Mouse (Mus musculus) activated CD4-positive, CD25-positive, alpha-beta regulatory T cell, adult 4 months (primary cell): ENCODE data around the gene Shc2. TPM values are rescaled to one million over a fixed set of nuclear protein-coding genes. Genes with fewer than 3 reads are reported as not detected.

Source experiments
- ATAC-seq: one replicate; pipeline ENCODE4 v1.8.0; 2017
- polyA plus RNA-seq, 2 experiments: library from polyadenylated mRNA; unstranded; fragments of 100-300 nt; shearing (Covaris generic); gene quantifications; one replicate each; pipeline ENCODE4 v1.2.1; 2017

Gene Shc2
- not detected for polyA plus RNA-seq

- ATAC-seq, result no peak
These were observed at the start of gene Shc2 for GRCm38 (mm10) chr10:79637128-79638110. Shc2 (minus strand) TSS chr10:79637918.

- no peak for ATAC-seq
These were observed 49.8 kb upstream of the Shc2 start for GRCm38 (mm10) chr10:79687513-79687912.

- ATAC-seq, result no peak
These were observed 49.0 kb upstream of the Shc2 start for GRCm38 (mm10) chr10:79686691-79687090.

- no peak for ATAC-seq
These were observed 48.5 kb upstream of the Shc2 start for GRCm38 (mm10) chr10:79686219-79686618.

- ATAC-seq, result no peak
These were observed 47.3 kb upstream of the Shc2 start for GRCm38 (mm10) chr10:79684770-79685600.

- ATAC-seq, result no peak
These were observed 46.3 kb upstream of the Shc2 start for GRCm38 (mm10) chr10:79683726-79684640.

- no peak for ATAC-seq
These were observed 45.3 kb upstream of the Shc2 start for GRCm38 (mm10) chr10:79682916-79683582.

GRCm38 (mm10) chr10:79682551-79682915 is 44.8 kb upstream of the Shc2 start:
- no peak for ATAC-seq

GRCm38 (mm10) chr10:79681591-79682245 is 44.0 kb upstream of the Shc2 start, which contains the start of gene Cdc34:
Cdc34 (plus strand) TSS chr10:79682195.
- ATAC-seq, result peak; percentile 85

GRCm38 (mm10) chr10:79680606-79681495 is 43.1 kb upstream of the Shc2 start:
- ATAC-seq, result peak; percentile 5

- no peak for ATAC-seq
These were observed 37.8 kb upstream of the Shc2 start for GRCm38 (mm10) chr10:79675346-79676035.

GRCm38 (mm10) chr10:79673054-79673453 is 35.3 kb upstream of the Shc2 start:
- no peak for ATAC-seq

GRCm38 (mm10) chr10:79672088-79672455 is 34.4 kb upstream of the Shc2 start:
- no peak for ATAC-seq

- ATAC-seq, result no peak
These were observed 33.8 kb upstream of the Shc2 start for GRCm38 (mm10) chr10:79671396-79672087.

GRCm38 (mm10) chr10:79670071-79670888 is 32.6 kb upstream of the Shc2 start:
- no peak for ATAC-seq

GRCm38 (mm10) chr10:79669576-79670057 is 31.9 kb upstream of the Shc2 start:
- no peak for ATAC-seq

GRCm38 (mm10) chr10:79668771-79669575 is 31.3 kb upstream of the Shc2 start, which contains the start of gene Tpgs1:
Tpgs1 (plus strand) TSS chr10:79669369.
- peak; percentile 97 for ATAC-seq
